Mouse (Mus musculus): ENCODE data around the gene Fis1. TPM values are rescaled to one million over a fixed set of nuclear protein-coding genes. Genes with fewer than 3 reads are reported as not detected.

The Fis1 gene
- polyA plus RNA-seq, 1 experiment, result 433 TPM

GRCm38 (mm10) chr5:137000612-137001011 lies 47.5 kb downstream of the Fis1 start:
- Histone ChIP-seq H3K4me1 (ENCODE audit: control insufficient read depth, insufficient read depth, low read length) (no peaks in the 10 kb centered on the region), H3K27ac (ENCODE audit: insufficient read depth, low read length) (no peak overlapping the region), H3K4me3 (ENCODE audit: insufficient read depth, low read length) (no peak overlapping the region)
- no peak for TF ChIP-seq POLR2A (IDR thresholded peaks at IDR 0.05; ENCODE audit: extremely low read depth, insufficient read depth, low read length)
- TF ChIP-seq CTCF (IDR thresholded peaks at IDR 0.05; ENCODE audit: extremely low read depth, insufficient read depth, low read length), result no peak

DNA sequence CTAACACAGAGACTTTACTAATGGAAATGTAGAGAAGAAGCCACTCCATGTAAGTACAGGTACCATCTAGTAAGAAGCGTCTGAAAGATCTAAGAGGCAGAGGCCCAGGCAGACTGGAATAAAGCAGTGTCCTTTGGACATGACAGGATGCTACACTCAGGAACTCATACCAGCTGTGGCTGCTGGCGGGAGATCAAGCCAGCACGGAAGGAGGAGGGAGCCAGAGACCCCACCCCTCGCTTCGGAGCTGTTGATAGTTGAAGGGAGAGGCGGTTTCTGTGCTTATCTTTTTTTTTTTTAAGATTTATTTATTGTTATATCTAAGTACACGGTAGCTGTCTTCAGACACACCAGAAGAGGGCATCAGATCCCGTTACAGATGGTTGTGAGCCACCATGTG lies 54.2 kb downstream of the Fis1 start:
- H3K4me3 ChIP-seq (ENCODE audit: insufficient read depth, low read length), result no peak overlapping the region
- H3K27ac ChIP-seq (ENCODE audit: insufficient read depth, low read length), result no peak overlapping the region
- TF ChIP-seq POLR2A (IDR thresholded peaks at IDR 0.05; ENCODE audit: extremely low read depth, insufficient read depth, low read length), result no peak
- TF ChIP-seq CTCF (IDR thresholded peaks at IDR 0.05; ENCODE audit: extremely low read depth, insufficient read depth, low read length), result no peak

DNA sequence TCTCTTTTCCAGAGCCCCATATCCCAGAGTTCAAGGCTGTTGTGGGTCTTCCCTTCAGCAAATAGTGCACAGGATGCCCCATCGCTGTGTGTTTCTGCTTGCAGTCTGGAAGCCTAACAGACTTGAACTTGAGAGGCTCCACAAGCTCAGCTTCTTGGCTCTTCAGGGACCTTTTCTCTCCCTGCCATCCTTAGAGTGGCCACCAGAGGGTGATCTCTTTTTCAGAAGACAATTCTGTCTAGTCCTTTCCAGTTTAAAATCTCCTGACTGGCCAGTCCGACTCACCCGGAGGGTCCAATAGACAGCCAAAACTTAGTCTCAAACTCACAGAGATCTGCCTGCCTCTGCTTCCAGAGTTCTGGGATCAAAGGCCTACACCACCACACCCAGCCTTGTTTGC lies 56.9 kb downstream of the Fis1 start:
- Histone ChIP-seq H3K4me3 (ENCODE audit: insufficient read depth, low read length) (no peak overlapping the region), H3K4me1 (ENCODE audit: control insufficient read depth, insufficient read depth, low read length) (no peaks in the 10 kb centered on the region), H3K27ac (ENCODE audit: insufficient read depth, low read length) (no peak overlapping the region)
- peak; percentile 44 for TF ChIP-seq CTCF (IDR thresholded peaks at IDR 0.05; ENCODE audit: extremely low read depth, insufficient read depth, low read length)
- TF ChIP-seq POLR2A (IDR thresholded peaks at IDR 0.05; ENCODE audit: extremely low read depth, insufficient read depth, low read length), result no peak

More for the DNA sequence above, 54.2 kb downstream of the Fis1 start:
- no peaks in the 10 kb centered on the region for H3K4me1 ChIP-seq (ENCODE audit: control insufficient read depth, insufficient read depth, low read length)

- TF ChIP-seq POLR2A (IDR thresholded peaks at IDR 0.05; ENCODE audit: extremely low read depth, insufficient read depth, low read length) (no peak), CTCF (IDR thresholded peaks at IDR 0.05; ENCODE audit: extremely low read depth, insufficient read depth, low read length) (no peak)
- H3K4me1 ChIP-seq (ENCODE audit: control insufficient read depth, insufficient read depth, low read length), result no peaks in the 10 kb centered on the region
- H3K4me3 ChIP-seq (ENCODE audit: insufficient read depth, low read length), result no peak overlapping the region
- H3K27ac ChIP-seq (ENCODE audit: insufficient read depth, low read length), result no peak overlapping the region
Measured at GRCm38 (mm10) chr5:137012401-137012950, 59.4 kb downstream of the Fis1 start.

Other genes starting within 250 kb of the Fis1 start
- 22.7 and 29.9 TPM in 2 replicates for gene Col26a1, start 70.1 kb upstream of the Fis1 start, polyA plus RNA-seq (2012; rRNA removed)
- 79.9 and 82.6 TPM in 2 replicates for gene Ift22, start 45.1 kb upstream of the Fis1 start, polyA plus RNA-seq (2012; rRNA removed)
- 0.21 and 0.33 TPM in 2 replicates for gene Cldn15, start 13.3 kb downstream of the Fis1 start, polyA plus RNA-seq (2012; rRNA removed)
- 34.5 and 36.6 TPM in 2 replicates for gene Plod3, start 33.7 kb downstream of the Fis1 start, polyA plus RNA-seq (2012; rRNA removed)
- gene Znhit1, start 34.7 kb downstream of the Fis1 start, polyA plus RNA-seq (2012; rRNA removed), result 94.7 and 96.2 TPM in 2 replicates
- gene Vgf, start 73.1 kb downstream of the Fis1 start, polyA plus RNA-seq (2012; rRNA removed), result 158 and 168 TPM in 2 replicates
- gene Ap1s1, start 92.9 kb downstream of the Fis1 start, polyA plus RNA-seq (2012; rRNA removed), result 311 and 334 TPM in 2 replicates
- gene Serpine1, start 119.0 kb downstream of the Fis1 start, polyA plus RNA-seq (2012; rRNA removed), result 0.49 and 0.54 TPM in 2 replicates
- gene Trim56, start 162.9 kb downstream of the Fis1 start, polyA plus RNA-seq (2012; rRNA removed), result 1.8 and 1.9 TPM in 2 replicates
- gene Muc3, start 196.0 kb downstream of the Fis1 start, polyA plus RNA-seq (2012; rRNA removed), result not detected in 2 replicates